Mouse (Mus musculus) G1E-ER4 (cell line): Measurements from ENCODE around the gene Ccpg1. TPM values are rescaled to one million over a fixed set of nuclear protein-coding genes. Genes with fewer than 3 reads are reported as not detected.

Source experiments
- GATA1 ChIP-seq: IDR thresholded peaks from one replicate; pipeline ENCODE4 v1.8.0; 2012; ENCODE audit warnings: low read length, inconsistent platforms
- polyA plus RNA-seq: library from polyadenylated mRNA; stranded (reverse); fragments of >175 nt; gene quantifications from 2 replicates; pipeline ENCODE4 v1.2.3, GENCODE M21; 2012

Ccpg1 gene
- polyA plus RNA-seq, 1 experiment, result 0.73 TPM

DNA sequence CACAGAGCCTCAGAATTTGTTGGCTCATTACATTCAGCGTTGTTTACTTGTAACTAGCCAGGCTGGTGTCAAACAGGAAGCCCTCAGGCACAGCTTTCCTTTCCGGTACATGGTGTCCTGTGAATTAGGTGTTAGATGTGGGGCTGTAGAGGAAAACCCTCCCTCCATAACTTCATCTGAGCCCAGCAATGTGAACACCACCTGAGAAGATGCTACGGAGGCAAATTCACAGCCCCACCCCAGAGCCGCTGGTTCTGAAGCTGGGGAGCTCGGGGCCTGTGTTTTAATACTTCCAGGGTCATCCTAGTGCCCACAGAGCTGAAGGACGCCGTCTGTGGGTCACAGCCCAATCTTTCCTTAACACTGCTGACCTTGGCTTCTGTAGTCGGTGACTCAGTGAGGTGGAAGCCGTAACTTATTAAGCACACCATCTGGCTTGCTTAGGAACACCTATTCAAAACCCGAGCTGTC lies 70.2 kb downstream of the Ccpg1 start:
- TF ChIP-seq GATA1, result no peak

DNA sequence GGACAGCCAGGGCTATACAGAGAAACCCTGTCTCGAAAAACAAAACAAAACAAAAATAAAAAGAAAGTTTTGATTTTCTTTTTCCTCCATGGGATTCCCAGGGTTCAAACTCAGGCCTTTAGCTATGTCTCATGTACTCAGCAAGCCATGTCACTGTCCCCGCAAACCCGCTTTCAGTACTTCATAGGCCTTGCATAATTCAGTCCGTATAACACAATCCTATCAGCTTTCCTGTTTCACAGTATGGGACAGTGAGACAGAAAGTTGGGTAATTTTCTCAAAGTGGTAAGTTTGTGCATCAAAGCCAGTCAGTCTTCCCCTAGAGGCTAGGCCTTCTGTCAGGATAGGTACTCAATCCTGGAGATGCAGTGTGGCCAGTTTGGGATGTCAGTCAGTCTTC lies 74.0 kb downstream of the Ccpg1 start:
- TF ChIP-seq GATA1, result no peak

DNA sequence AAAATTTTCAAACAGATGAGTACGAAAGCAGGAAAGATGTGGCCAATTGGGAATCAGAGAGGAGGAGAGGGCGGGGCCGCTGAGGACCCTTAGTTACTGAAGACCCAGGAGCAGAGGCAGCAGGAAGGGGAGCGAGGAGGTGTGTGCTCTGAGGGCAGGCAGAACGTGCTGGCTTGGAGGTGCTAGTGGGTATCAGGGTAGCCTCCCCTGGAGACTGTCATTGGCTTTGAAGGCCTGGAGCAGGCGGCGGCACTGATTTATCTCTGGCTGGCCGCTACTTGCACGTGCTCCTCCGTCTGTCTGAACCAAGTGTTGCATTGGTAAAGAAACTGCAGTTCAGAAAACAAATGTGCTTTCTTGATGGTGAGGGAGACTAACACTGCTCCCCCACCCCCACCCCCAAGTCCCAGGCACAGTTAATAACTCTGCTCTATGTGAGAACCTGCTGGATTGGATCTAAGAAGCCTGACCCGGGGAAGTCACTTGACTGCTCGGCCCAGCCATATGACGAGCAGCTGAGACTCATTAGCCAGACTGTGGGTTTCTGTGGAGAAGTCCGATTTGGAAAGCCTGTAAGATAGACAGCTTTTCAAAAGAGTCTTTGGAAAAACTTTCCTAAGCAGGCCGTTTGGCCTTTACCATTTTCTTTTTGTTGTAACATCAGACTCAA lies 78.5 kb downstream of the Ccpg1 start:
- no peak for TF ChIP-seq GATA1

Other genes with a start within 250 kb of the Ccpg1 start
- 0.24 and 0.30 TPM in 2 replicates for gene Prtg, start 178.6 kb upstream of the Ccpg1 start, polyA plus RNA-seq
- gene Pygo1, start 59.8 kb upstream of the Ccpg1 start, polyA plus RNA-seq, result not detected in 2 replicates
- gene Dyx1c1, start 26.6 kb upstream of the Ccpg1 start, polyA plus RNA-seq, result not detected in 2 replicates
- 0.03 TPM in 1 of 2 replicates, not detected in the other for gene Gm44503, start 26.6 kb upstream of the Ccpg1 start, polyA plus RNA-seq
- 0.27 and 0.31 TPM in 2 replicates for gene Ccpg1os, start within 50 bp of the Ccpg1 start, polyA plus RNA-seq
- 1.3 and 1.7 TPM in 2 replicates for gene Pigb, start 54.9 kb downstream of the Ccpg1 start, polyA plus RNA-seq
- gene Rab27a, start 59.4 kb downstream of the Ccpg1 start, polyA plus RNA-seq, result 3.2 and 4.2 TPM in 2 replicates
- 0.03 and 0.06 TPM in 2 replicates for gene Khdc3, start 116.4 kb downstream of the Ccpg1 start, polyA plus RNA-seq
- gene Gm20509, start 117.0 kb downstream of the Ccpg1 start, polyA plus RNA-seq, result not detected in 2 replicates
- gene Rsl24d1, start 128.0 kb downstream of the Ccpg1 start, polyA plus RNA-seq, result 4.1 and 52.1 TPM in 2 replicates